7 mouse cellular contexts compared by ENCODE assay signal in the genomic region with DNA sequence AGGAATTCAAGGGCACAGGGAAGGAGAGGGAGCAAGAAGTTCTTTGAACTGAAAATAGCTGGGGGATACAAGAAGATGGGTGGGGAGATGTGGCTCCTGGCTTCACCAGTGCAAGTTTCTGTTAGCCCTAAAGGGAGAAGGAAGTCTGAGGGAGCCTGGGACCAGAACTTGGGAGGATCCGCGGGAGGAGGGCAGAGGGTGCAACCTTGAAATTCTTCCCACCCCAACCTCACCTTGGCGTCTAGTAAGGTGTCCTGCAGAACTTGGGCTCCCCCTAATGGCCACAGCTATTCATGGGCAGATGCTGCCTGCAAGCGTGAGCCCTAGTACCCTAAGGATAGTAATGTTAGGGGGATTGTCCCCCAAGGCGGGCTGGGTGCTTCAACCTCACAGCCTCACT. TPM values are rescaled to one million over a fixed set of nuclear protein-coding genes. Genes with fewer than 3 reads are reported as not detected.
A peak's percentile ranks its signal among the peaks of the same experiment; 100 is the strongest.
DNase-seq lines count a peak whose midpoint lies in the region; ATAC-seq lines count a peak whose summit lies in the region.

No protein-coding gene starts in this region.

- 1% methylated on average over 5 of the region's 5 CpGs for WGBS in hindbrain, embryonic 15.5 days

- no peak for ATAC-seq in hindbrain, embryonic 15.5 days (ENCODE audit: low FRiP score, low read depth)
- peak; percentile 77 for ATAC-seq in megakaryocyte-erythroid progenitor cell, adult 5-6 weeks (replicated peaks; ENCODE audit: low FRiP score, low TSS enrichment, poor library complexity, severe bottlenecking)

- no peak overlapping the region for H3K4me3 ChIP-seq in hindbrain, embryonic 15.5 days

- H3K27ac ChIP-seq in hindbrain, embryonic 15.5 days (replicated peaks) = peak overlapping the region; percentile 98

- peaks cover 39% of the 10 kb centered on the region for H3K4me1 ChIP-seq in hindbrain, embryonic 15.5 days (replicated peaks)

- H3K9ac ChIP-seq in hindbrain, embryonic 15.5 days = no peak overlapping the region

- DNase-seq in ZHBTc4 (ENCODE audit: low read depth, low spot score) = peak; percentile 93
- peak; percentile 85 to 92 for DNase-seq in cerebellum, postnatal 25 days
- DNase-seq in gastrocnemius, adult 18-20 months (ENCODE audit: low spot score) = peak; percentile 90
- DNase-seq in left cerebral cortex, postnatal 10 days (ENCODE audit: extremely low spot score in 1 of 2, low spot score in 2 of 2) = peak; percentile 54 to 89
- peak; percentile 63 for DNase-seq in right cerebral cortex, postnatal 4 days

- no peaks in the 10 kb centered on the region for H3K9me3 ChIP-seq in hindbrain, embryonic 15.5 days

- H3K4me2 ChIP-seq in hindbrain, embryonic 15.5 days = peak overlapping the region; percentile 88; the same call in 1 of the 2 replicates

- no peaks in the 10 kb centered on the region for H3K36me3 ChIP-seq in hindbrain, embryonic 15.5 days

- no peaks in the 10 kb centered on the region for H3K27me3 ChIP-seq in hindbrain, embryonic 15.5 days

- intact Hi-C loops in left cerebral cortex, postnatal 10 days (cut with DNase I) = loop anchor here (5.0 kb wide), 1 partner anchor 48 kb away; a partner anchor contains a TSS

RNA-seq across cellular contexts. Expression of a gene that starts 2.9 kb away (rescaled TPM):
- 10 to 100 TPM; 44.0 to 56.4 TPM for total RNA-seq in gastrocnemius, adult 18-20 months (2021)
- polyA plus RNA-seq in hindbrain, embryonic 15.5 days (2015; fragmentation: Nextera tagmentation; extraction: Ambion mirVana) = 26.8 and 30.4 TPM in 2 replicates
- total RNA-seq in left cerebral cortex, postnatal 10 days (2021) = 100 to 1,000 TPM; 156 to 158 TPM
- total RNA-seq in megakaryocyte-erythroid progenitor cell, adult 5-6 weeks (2014; fragmentation: Nextera tagmentation) = 12.9 and 14.4 TPM in 2 replicates
- 1.5 and 1.9 TPM in 2 replicates for total RNA-seq in megakaryocyte-erythroid progenitor cell, adult 5-6 weeks (2017)

RNA-seq across cellular contexts. Expression of a gene that starts 3.4 kb away (rescaled TPM):
- total RNA-seq in gastrocnemius, adult 18-20 months (2021) = not detected
- polyA plus RNA-seq in hindbrain, embryonic 15.5 days (2015; fragmentation: Nextera tagmentation; extraction: Ambion mirVana) = not detected in 2 replicates
- not detected for total RNA-seq in left cerebral cortex, postnatal 10 days (2021)
- total RNA-seq in megakaryocyte-erythroid progenitor cell, adult 5-6 weeks (2014; fragmentation: Nextera tagmentation) = not detected in 2 replicates
- not detected in 2 replicates for total RNA-seq in megakaryocyte-erythroid progenitor cell, adult 5-6 weeks (2017)

RNA-seq across cellular contexts. Expression of a gene that starts 10.2 kb away (rescaled TPM):
- 1 to 10 TPM in 1 of 2 experiments, under 1 TPM in 1; 0.87 to 1.2 TPM for total RNA-seq in gastrocnemius, adult 18-20 months (2021)
- polyA plus RNA-seq in hindbrain, embryonic 15.5 days (2015; fragmentation: Nextera tagmentation; extraction: Ambion mirVana) = 141 and 144 TPM in 2 replicates
- total RNA-seq in left cerebral cortex, postnatal 10 days (2021) = 100 to 1,000 TPM; 466 to 486 TPM
- 0.74 TPM in 1 of 2 replicates, not detected in the other for total RNA-seq in megakaryocyte-erythroid progenitor cell, adult 5-6 weeks (2014; fragmentation: Nextera tagmentation)
- total RNA-seq in megakaryocyte-erythroid progenitor cell, adult 5-6 weeks (2017) = not detected in 2 replicates

RNA-seq across cellular contexts. Expression of a gene that starts 18.1 kb away (rescaled TPM):
- total RNA-seq in gastrocnemius, adult 18-20 months (2021) = 100 to 1,000 TPM; 162 TPM
- 626 and 628 TPM in 2 replicates for polyA plus RNA-seq in hindbrain, embryonic 15.5 days (2015; fragmentation: Nextera tagmentation; extraction: Ambion mirVana)
- total RNA-seq in left cerebral cortex, postnatal 10 days (2021) = 100 to 1,000 TPM; 298 to 316 TPM
- total RNA-seq in megakaryocyte-erythroid progenitor cell, adult 5-6 weeks (2014; fragmentation: Nextera tagmentation) = 110 and 141 TPM in 2 replicates
- total RNA-seq in megakaryocyte-erythroid progenitor cell, adult 5-6 weeks (2017) = 66.5 and 83.5 TPM in 2 replicates

RNA-seq across cellular contexts. Expression of a gene that starts 20.3 kb away (rescaled TPM):
- under 1 TPM in 1 of 2 experiments, not detected in 1; 0.31 TPM for total RNA-seq in gastrocnemius, adult 18-20 months (2021)
- 3.3 and 4.8 TPM in 2 replicates for polyA plus RNA-seq in hindbrain, embryonic 15.5 days (2015; fragmentation: Nextera tagmentation; extraction: Ambion mirVana)
- under 1 TPM; 0.41 to 0.77 TPM for total RNA-seq in left cerebral cortex, postnatal 10 days (2021)
- total RNA-seq in megakaryocyte-erythroid progenitor cell, adult 5-6 weeks (2014; fragmentation: Nextera tagmentation) = 0.77 TPM in 1 of 2 replicates, not detected in the other
- total RNA-seq in megakaryocyte-erythroid progenitor cell, adult 5-6 weeks (2017) = 6.7 TPM in 1 of 2 replicates, not detected in the other

Comparison
In these comparisons a context has a peak if more than half of its experiments do, and no peak if none do; other contexts are left out.
1. RNA of a gene that starts 10.2 kb away (total RNA-seq): 466 to 486 TPM in left cerebral cortex, postnatal 10 days; 0.87 to 1.2 TPM in gastrocnemius, adult 18-20 months and 0.74 TPM in megakaryocyte-erythroid progenitor cell, adult 5-6 weeks; every median in the first group is over 100 times any median in the second.
2. Peak in every context shown above with its lines, with median percentiles within 50 percentile points of each other: DNase-seq.